Mouse (Mus musculus): ENCODE data around the gene Apoh.

Gene Apoh

GRCm38 (mm10) chr11:108333583-108334379 lies 9.4 kb upstream of the Apoh start:
- no peak for DNase-seq

- DNase-seq: no peak
These were observed 8.5 kb upstream of the Apoh start for GRCm38 (mm10) chr11:108334658-108335057.

- peak; percentile 8 to 13 for DNase-seq
These were observed 7.6 kb upstream of the Apoh start for GRCm38 (mm10) chr11:108335536-108335935.

GRCm38 (mm10) chr11:108336445-108336844 lies 6.7 kb upstream of the Apoh start:
- DNase-seq: peak; percentile 8 to 12

- no peak for DNase-seq
These were observed 2.9 kb upstream of the Apoh start for GRCm38 (mm10) chr11:108340293-108340692.

GRCm38 (mm10) chr11:108341783-108342182 lies 1.4 kb upstream of the Apoh start:
- DNase-seq: no peak

GRCm38 (mm10) chr11:108343789-108344462 lies 772 bp downstream of the Apoh start, which contains the start of gene Prkca:
TSS of gene Prkca (minus strand) at chr11:108343928.
- peak; percentile 94 to 98 for DNase-seq

- DNase-seq: no peak
These were observed 1.6 kb downstream of the Apoh start for GRCm38 (mm10) chr11:108344759-108345158.

GRCm38 (mm10) chr11:108345321-108345720 lies 2.2 kb downstream of the Apoh start:
- no peak for DNase-seq

- no peak for DNase-seq
These were observed 7.6 kb downstream of the Apoh start for GRCm38 (mm10) chr11:108350799-108351198.

- no peak for DNase-seq
These were observed 9.8 kb downstream of the Apoh start for GRCm38 (mm10) chr11:108352842-108353388.

GRCm38 (mm10) chr11:108356020-108356419 lies 12.9 kb downstream of the Apoh start:
- no peak for DNase-seq

- peak; percentile 36 to 41 for DNase-seq
These were observed 15.8 kb downstream of the Apoh start for GRCm38 (mm10) chr11:108358911-108359310.

- DNase-seq: no peak
These were observed 17.8 kb downstream of the Apoh start for GRCm38 (mm10) chr11:108360983-108361382.

- DNase-seq: no peak
These were observed 19.8 kb downstream of the Apoh start for GRCm38 (mm10) chr11:108362965-108363364.

GRCm38 (mm10) chr11:108363991-108364390 lies 20.8 kb downstream of the Apoh start:
- DNase-seq: no peak

GRCm38 (mm10) chr11:108364945-108365589 lies 21.9 kb downstream of the Apoh start:
- DNase-seq: peak; percentile 17 to 39

GRCm38 (mm10) chr11:108365600-108365999 lies 22.4 kb downstream of the Apoh start:
- DNase-seq: peak in 1 of 2 experiments; percentile 17

GRCm38 (mm10) chr11:108367046-108367445 lies 23.9 kb downstream of the Apoh start:
- no peak for DNase-seq

GRCm38 (mm10) chr11:108376815-108377214 lies 33.7 kb downstream of the Apoh start:
- DNase-seq: no peak

GRCm38 (mm10) chr11:108377680-108378362 lies 34.7 kb downstream of the Apoh start:
- DNase-seq: peak; percentile 76 to 86

- no peak for DNase-seq
These were observed 35.2 kb downstream of the Apoh start for GRCm38 (mm10) chr11:108378363-108378751.

GRCm38 (mm10) chr11:108382664-108383063 lies 39.5 kb downstream of the Apoh start:
- DNase-seq: no peak
